Mouse (Mus musculus) kidney, adult 2 months (tissue): Measurements from ENCODE around the gene Rtn4ip1. TPM values are rescaled to one million over a fixed set of nuclear protein-coding genes. Genes with fewer than 3 reads are reported as not detected.

Source experiments
- DNase-seq: peaks from one replicate; pipeline ENCODE4 v3.0.0; 2021
- H3K27ac ChIP-seq: fragments of 200-500 bp; 2 replicates; pipeline ENCODE4 v1.5.1; 2012; ENCODE audit warnings: low read depth, low read length, control low read depth, inconsistent platforms; ENCODE audit not compliant: insufficient read depth
- H3K27me3 ChIP-seq: fragments of 200-500 bp; replicated peaks from 2 replicates; pipeline ENCODE4 v1.6.1; 2012; ENCODE audit warnings: mild to moderate bottlenecking, moderate library complexity, low read length, inconsistent platforms; ENCODE audit not compliant: control insufficient read depth, insufficient read depth
- H3K36me3 ChIP-seq: fragments of 200-500 bp; 2 replicates; pipeline ENCODE4 v1.6.1; 2012; ENCODE audit warnings: mild to moderate bottlenecking, moderate library complexity, low read length, inconsistent platforms; ENCODE audit not compliant: control insufficient read depth, insufficient read depth
- H3K4me1 ChIP-seq: fragments of 200-500 bp; 2 replicates; pipeline ENCODE4 v1.6.1; 2011; ENCODE audit warnings: low read length; ENCODE audit not compliant: control insufficient read depth, insufficient read depth
- H3K4me3 ChIP-seq: fragments of 200-500 bp; 2 replicates; pipeline ENCODE4 v1.5.1; 2011; ENCODE audit warnings: mild to moderate bottlenecking, low read depth, low read length, control low read depth; ENCODE audit not compliant: insufficient read depth
- CTCF ChIP-seq: fragments of 200-500 bp; conservative IDR thresholded peaks from 2 replicates; pipeline ENCODE4 v1.5.1; 2011; ENCODE audit warnings: low read depth, mild to moderate bottlenecking, control low read depth, low read length, moderate library complexity, mixed read lengths; ENCODE audit not compliant: insufficient read depth, insufficient read length
- POLR2A ChIP-seq: fragments of 200-500 bp; IDR thresholded peaks from one replicate; pipeline ENCODE4 v1.6.1; 2011; ENCODE audit warnings: low read depth, low read length, control low read depth
- WGBS: fragments of 180-500 bp; shearing (Covaris S2); methylation state at CpG from one replicate; pipeline ENCODE4 v1.1.7; 2018; 5-methylcytosine and 5-hydroxymethylcytosine counted together
- polyA plus RNA-seq: library from polyadenylated mRNA; depleted of rRNA; stranded (reverse); fragments of >200 nt; gene quantifications from 2 replicates; pipeline ENCODE4 v1.2.3, GENCODE M21; 2012

Rtn4ip1 gene
- polyA plus RNA-seq, 1 experiment = 34.8 TPM

GRCm38 (mm10) chr10:43995858-43996650 is 94.4 kb downstream of the Rtn4ip1 start:
- Histone ChIP-seq H3K27me3 (no peaks in the 10 kb centered on the region), H3K4me1 (no peaks in the 10 kb centered on the region), H3K36me3 (no peaks in the 10 kb centered on the region), H3K4me3 (no peak overlapping the region), H3K27ac (no peak overlapping the region)
- DNase-seq = no peak
- TF ChIP-seq CTCF (no peak), POLR2A (no peak)
- WGBS = 78% methylated on average over 10 of the region's 10 CpGs

GRCm38 (mm10) chr10:43997276-43997675 is 95.7 kb downstream of the Rtn4ip1 start:
- Histone ChIP-seq H3K4me3 (no peak overlapping the region), H3K4me1 (no peaks in the 10 kb centered on the region; the same call in 1 of the 2 replicates), H3K27me3 (no peaks in the 10 kb centered on the region), H3K27ac (no peak overlapping the region), H3K36me3 (no peaks in the 10 kb centered on the region)
- no peak for DNase-seq
- no peak for TF ChIP-seq POLR2A
- no peak for TF ChIP-seq CTCF
- WGBS = 89% methylated on average over 10 of the region's 10 CpGs

GRCm38 (mm10) chr10:43998023-43998422 is 96.4 kb downstream of the Rtn4ip1 start:
- Histone ChIP-seq H3K4me3 (no peak overlapping the region), H3K36me3 (no peaks in the 10 kb centered on the region), H3K4me1 (no peaks in the 10 kb centered on the region; the same call in 1 of the 2 replicates), H3K27me3 (no peaks in the 10 kb centered on the region), H3K27ac (no peak overlapping the region)
- DNase-seq = no peak
- 76% methylated on average over 9 of the region's 9 CpGs for WGBS
- TF ChIP-seq CTCF (no peak), POLR2A (no peak)

- no peak for DNase-seq
- H3K4me1 ChIP-seq = no peaks in the 10 kb centered on the region; the same call in 1 of the 2 replicates
- no peak overlapping the region for H3K4me3 ChIP-seq
- no peak overlapping the region for H3K27ac ChIP-seq
- no peaks in the 10 kb centered on the region for H3K27me3 ChIP-seq
- WGBS = 87% methylated on average over 8 of the region's 8 CpGs
- no peak for TF ChIP-seq POLR2A
- no peak for TF ChIP-seq CTCF
- no peaks in the 10 kb centered on the region for H3K36me3 ChIP-seq
Measured at GRCm38 (mm10) chr10:43998503-43999082, 97.0 kb downstream of the Rtn4ip1 start.

- no peak for DNase-seq
- no peak overlapping the region for H3K4me3 ChIP-seq
- TF ChIP-seq POLR2A (no peak), CTCF (no peak)
- WGBS = 48% methylated on average over 2 of the region's 2 CpGs
- no peaks in the 10 kb centered on the region for H3K27me3 ChIP-seq
- H3K27ac ChIP-seq = no peak overlapping the region
- H3K36me3 ChIP-seq = no peaks in the 10 kb centered on the region
- H3K4me1 ChIP-seq = peaks cover 2% of the 10 kb centered on the region; the same call in 1 of the 2 replicates
Measured at GRCm38 (mm10) chr10:44000156-44000865, 98.7 kb downstream of the Rtn4ip1 start.

- H3K4me3 ChIP-seq = no peak overlapping the region
- H3K4me1 ChIP-seq = peaks cover 2% of the 10 kb centered on the region; the same call in 1 of the 2 replicates
- no peaks in the 10 kb centered on the region for H3K36me3 ChIP-seq
- TF ChIP-seq CTCF = peak; percentile 67
- TF ChIP-seq POLR2A = no peak
- H3K27me3 ChIP-seq = no peaks in the 10 kb centered on the region
- WGBS = 35% methylated on average over 14 of the region's 14 CpGs
- DNase-seq = peak; percentile 68
- H3K27ac ChIP-seq = no peak overlapping the region
Measured at GRCm38 (mm10) chr10:44002004-44002940, 100.7 kb downstream of the Rtn4ip1 start.

- Histone ChIP-seq H3K27ac (no peak overlapping the region), H3K36me3 (no peaks in the 10 kb centered on the region), H3K4me3 (peak overlapping the region; percentile 70), H3K4me1 (peaks cover 2% of the 10 kb centered on the region; the same call in 1 of the 2 replicates), H3K27me3 (no peaks in the 10 kb centered on the region)
- 6% methylated on average over 11 of the region's 11 CpGs for WGBS
- TF ChIP-seq POLR2A (no peak), CTCF (no peak)
- no peak for DNase-seq
Measured at GRCm38 (mm10) chr10:44002995-44003524, 101.5 kb downstream of the Rtn4ip1 start.
